Mouse (Mus musculus): ENCODE results near the gene Cutal. TPM values are rescaled to one million over a fixed set of nuclear protein-coding genes. Genes with fewer than 3 reads are reported as not detected.

Cutal gene
- polyA plus RNA-seq, 1 experiment, result not detected

DNA sequence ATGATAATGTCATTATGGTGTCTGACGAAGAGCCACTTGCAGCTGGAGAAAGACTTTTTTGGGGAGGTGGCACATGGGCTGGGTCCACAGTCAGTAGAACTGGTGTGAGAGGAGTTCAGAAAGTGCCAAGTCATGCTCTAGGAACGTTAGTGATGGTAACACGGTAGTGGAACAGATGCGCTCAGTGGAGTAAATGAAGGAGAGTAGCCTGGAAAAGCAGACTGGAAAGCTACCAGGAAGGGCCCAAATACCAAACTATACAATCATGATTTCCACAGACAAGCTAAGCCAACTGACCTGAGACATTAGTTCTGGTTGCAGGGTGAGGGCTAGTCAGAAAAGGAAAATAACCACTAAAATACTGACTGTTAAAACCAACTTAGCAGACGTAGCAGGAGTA lies 4.5 kb upstream of the Cutal start:
- H3K36me3 ChIP-seq (ENCODE audit: control insufficient read depth, insufficient read depth), result peaks cover 13% of the 10 kb centered on the region
- H3K4me2 ChIP-seq (ENCODE audit: low read depth), result peak overlapping the region; percentile 75
- H3K27me3 ChIP-seq (ENCODE audit: control insufficient read depth, insufficient read depth, insufficient read length), result peaks cover 4% of the 10 kb centered on the region
- TF ChIP-seq E2F4 (IDR thresholded peaks at IDR 0.05; ENCODE audit: insufficient read depth), result no peak
- no peak for TF ChIP-seq POLR2AphosphoS2 (IDR thresholded peaks at IDR 0.05; ENCODE audit: insufficient read length, low read depth)
- TF ChIP-seq USF1 (IDR thresholded peaks at IDR 0.05; ENCODE audit: low read depth), result no peak
- no peak for TF ChIP-seq MAX (IDR thresholded peaks at IDR 0.05; ENCODE audit: low read depth)
- no peak for TF ChIP-seq CEBPB (IDR thresholded peaks at IDR 0.05; ENCODE audit: insufficient read depth, poor library complexity, severe bottlenecking)
- TF ChIP-seq TCF12 (IDR thresholded peaks at IDR 0.05; ENCODE audit: insufficient read depth, poor library complexity, severe bottlenecking), result no peak
- no peak for TF ChIP-seq POLR2A (IDR thresholded peaks at IDR 0.05; ENCODE audit: insufficient read length, low read depth)
- no peak for TF ChIP-seq TCF3 (IDR thresholded peaks at IDR 0.05; ENCODE audit: insufficient read length, low read depth)
- no peak for TF ChIP-seq SRF (IDR thresholded peaks at IDR 0.05; ENCODE audit: control insufficient read depth, insufficient read length, low read depth)
- peaks cover 56% of the 10 kb centered on the region for H3K79me2 ChIP-seq (ENCODE audit: control insufficient read depth, insufficient read depth)
- H3ac ChIP-seq (ENCODE audit: control insufficient read depth, insufficient read length), result no peak overlapping the region
- peak overlapping the region; percentile 90 for H3K4me3 ChIP-seq

- H3ac ChIP-seq (ENCODE audit: control insufficient read depth, insufficient read length), result peak overlapping the region; percentile 85
- peaks cover 2% of the 10 kb centered on the region for H3K36me3 ChIP-seq (ENCODE audit: control insufficient read depth, insufficient read depth)
- H3K4me3 ChIP-seq, result peak overlapping the region; percentile 90
- H3K27me3 ChIP-seq (ENCODE audit: control insufficient read depth, insufficient read depth, insufficient read length), result peaks cover 6% of the 10 kb centered on the region
- peaks cover 54% of the 10 kb centered on the region for H3K79me2 ChIP-seq (ENCODE audit: control insufficient read depth, insufficient read depth)
- no peak for TF ChIP-seq USF1 (IDR thresholded peaks at IDR 0.05; ENCODE audit: low read depth)
- peak; percentile 90 for TF ChIP-seq POLR2AphosphoS2 (IDR thresholded peaks at IDR 0.05; ENCODE audit: insufficient read length, low read depth)
- TF ChIP-seq REST (IDR thresholded peaks at IDR 0.05; ENCODE audit: insufficient read depth, insufficient read length), result peak; percentile 31
- TF ChIP-seq MYOD1 (IDR thresholded peaks at IDR 0.05; ENCODE audit: control insufficient read depth in 1 of 3, insufficient read length in 2 of 3, low read depth in 2 of 3), result peak in 1 of 3 experiments; percentile 41
- TF ChIP-seq SRF (IDR thresholded peaks at IDR 0.05; ENCODE audit: control insufficient read depth, insufficient read length, low read depth), result no peak
- no peak for TF ChIP-seq TCF3 (IDR thresholded peaks at IDR 0.05; ENCODE audit: insufficient read length, low read depth)
- no peak for TF ChIP-seq E2F4 (IDR thresholded peaks at IDR 0.05; ENCODE audit: insufficient read depth)
- TF ChIP-seq MYOG (IDR thresholded peaks at IDR 0.05; ENCODE audit: control insufficient read depth in 1 of 3, insufficient read depth in 1 of 3, insufficient read length in 2 of 3, low read depth in 2 of 3), result no peak
- TF ChIP-seq MAX (IDR thresholded peaks at IDR 0.05; ENCODE audit: low read depth), result peak; percentile 60
- peak; percentile 97 for TF ChIP-seq POLR2A (IDR thresholded peaks at IDR 0.05; ENCODE audit: insufficient read length, low read depth)
- no peak for TF ChIP-seq TCF12 (IDR thresholded peaks at IDR 0.05; ENCODE audit: insufficient read depth, poor library complexity, severe bottlenecking)
- no peak for TF ChIP-seq CEBPB (IDR thresholded peaks at IDR 0.05; ENCODE audit: insufficient read depth, poor library complexity, severe bottlenecking)
- H3K4me2 ChIP-seq (ENCODE audit: low read depth), result peak overlapping the region; percentile 99
These were observed 3.4 kb upstream of the Cutal start for GRCm38 (mm10) chr2:34870520-34871474.

DNA sequence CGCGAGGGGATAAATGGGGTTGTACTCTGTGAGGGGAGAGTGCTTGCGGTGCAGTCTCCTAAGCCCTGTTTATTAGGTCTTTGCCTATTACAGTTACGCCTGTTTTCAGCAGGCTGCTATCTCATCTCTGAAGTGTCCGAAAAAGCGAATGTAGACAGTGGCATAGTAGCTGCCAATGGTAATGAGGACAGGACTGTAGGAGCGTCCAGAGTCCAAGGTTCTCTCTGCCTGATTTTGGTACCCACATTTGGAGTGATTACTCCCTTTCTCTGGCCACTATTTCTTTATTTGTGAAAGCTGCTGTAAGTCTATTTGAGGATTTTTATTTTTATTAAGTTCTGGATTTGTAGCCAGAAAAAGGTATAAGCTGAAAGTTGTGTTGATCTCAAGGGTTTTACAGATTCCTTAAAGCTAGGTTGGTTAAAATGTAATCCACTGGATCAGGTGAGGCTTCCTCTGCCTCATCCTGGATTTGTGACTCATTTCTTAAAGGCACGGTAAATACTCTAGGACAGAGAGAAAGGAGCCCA lies 685 bp downstream of the Cutal start, which contains the start of gene Psmd5:
Psmd5 (minus strand) TSS at position 153 of the 530 bp plus-strand sequence.
- Histone ChIP-seq H3K36me3 (ENCODE audit: control insufficient read depth, insufficient read depth) (no peaks in the 10 kb centered on the region), H3ac (ENCODE audit: control insufficient read depth, insufficient read length) (no peak within 1 kb of the TSS), H3K4me3 (no peak within 1 kb of the TSS), H3K4me2 (ENCODE audit: low read depth) (peak within 1 kb of the TSS; percentile 32), H3K79me2 (ENCODE audit: control insufficient read depth, insufficient read depth) (peaks cover 13% of the 10 kb centered on the region), H3K27me3 (ENCODE audit: control insufficient read depth, insufficient read depth, insufficient read length) (peaks cover 35% of the 10 kb centered on the region)
- TF ChIP-seq TCF3 (IDR thresholded peaks at IDR 0.05; ENCODE audit: insufficient read length, low read depth) (no peak), REST (IDR thresholded peaks at IDR 0.05; ENCODE audit: insufficient read depth, insufficient read length) (no peak), SRF (IDR thresholded peaks at IDR 0.05; ENCODE audit: control insufficient read depth, insufficient read length, low read depth) (no peak), E2F4 (IDR thresholded peaks at IDR 0.05; ENCODE audit: insufficient read depth) (no peak), MAX (IDR thresholded peaks at IDR 0.05; ENCODE audit: low read depth) (no peak), MYOD1 (IDR thresholded peaks at IDR 0.05; ENCODE audit: control insufficient read depth in 1 of 3, insufficient read length in 2 of 3, low read depth in 2 of 3) (no peak), POLR2A (IDR thresholded peaks at IDR 0.05; ENCODE audit: insufficient read length, low read depth) (no peak), CEBPB (IDR thresholded peaks at IDR 0.05; ENCODE audit: insufficient read depth, poor library complexity, severe bottlenecking) (no peak), USF1 (IDR thresholded peaks at IDR 0.05; ENCODE audit: low read depth) (no peak)

DNA sequence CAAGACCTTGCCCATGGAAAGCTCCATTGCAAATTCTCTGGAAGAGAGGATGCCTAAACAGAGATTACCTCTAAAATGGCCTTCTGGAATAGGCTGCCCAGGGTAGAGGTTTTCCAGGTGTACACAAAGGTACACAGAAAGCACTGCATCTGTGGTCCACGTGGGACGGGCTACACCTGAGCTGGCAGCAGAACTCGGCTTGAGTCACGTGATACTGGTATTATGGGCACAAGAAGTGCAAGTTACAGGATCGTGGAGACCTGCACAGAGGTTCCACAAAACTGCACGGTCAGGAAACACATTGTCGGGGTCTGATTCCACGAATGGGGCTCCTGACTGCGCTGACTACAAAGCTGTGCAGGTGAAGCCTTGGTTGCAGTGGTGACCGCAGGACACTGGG lies 5.9 kb downstream of the Cutal start:
- peaks cover 65% of the 10 kb centered on the region for H3K27me3 ChIP-seq (ENCODE audit: control insufficient read depth, insufficient read depth, insufficient read length)
- no peaks in the 10 kb centered on the region for H3K36me3 ChIP-seq (ENCODE audit: control insufficient read depth, insufficient read depth)
- TF ChIP-seq E2F4 (IDR thresholded peaks at IDR 0.05; ENCODE audit: insufficient read depth), result no peak
- TF ChIP-seq MYOG (IDR thresholded peaks at IDR 0.05; ENCODE audit: control insufficient read depth in 1 of 3, insufficient read depth in 1 of 3, insufficient read length in 2 of 3, low read depth in 2 of 3), result no peak
- no peak for TF ChIP-seq POLR2AphosphoS2 (IDR thresholded peaks at IDR 0.05; ENCODE audit: insufficient read length, low read depth)
- no peak for TF ChIP-seq MAX (IDR thresholded peaks at IDR 0.05; ENCODE audit: low read depth)
- no peak for TF ChIP-seq CEBPB (IDR thresholded peaks at IDR 0.05; ENCODE audit: insufficient read depth, poor library complexity, severe bottlenecking)
- no peak for TF ChIP-seq POLR2A (IDR thresholded peaks at IDR 0.05; ENCODE audit: insufficient read length, low read depth)
- no peak for TF ChIP-seq REST (IDR thresholded peaks at IDR 0.05; ENCODE audit: insufficient read depth, insufficient read length)
- no peak for TF ChIP-seq MYOD1 (IDR thresholded peaks at IDR 0.05; ENCODE audit: control insufficient read depth in 1 of 3, insufficient read length in 2 of 3, low read depth in 2 of 3)
- no peak for TF ChIP-seq TCF3 (IDR thresholded peaks at IDR 0.05; ENCODE audit: insufficient read length, low read depth)
- no peak for TF ChIP-seq TCF12 (IDR thresholded peaks at IDR 0.05; ENCODE audit: insufficient read depth, poor library complexity, severe bottlenecking)
- TF ChIP-seq SRF (IDR thresholded peaks at IDR 0.05; ENCODE audit: control insufficient read depth, insufficient read length, low read depth), result no peak
- TF ChIP-seq USF1 (IDR thresholded peaks at IDR 0.05; ENCODE audit: low read depth), result no peak
- H3K4me2 ChIP-seq (ENCODE audit: low read depth), result no peak overlapping the region
- no peak overlapping the region for H3K4me3 ChIP-seq
- no peaks in the 10 kb centered on the region for H3K79me2 ChIP-seq (ENCODE audit: control insufficient read depth, insufficient read depth)
- H3ac ChIP-seq (ENCODE audit: control insufficient read depth, insufficient read length), result no peak overlapping the region

All from myocyte (in vitro differentiated cells).